Mouse (Mus musculus) limb, embryonic 11.5 days (tissue): Measurements from ENCODE around the gene Ccr8. TPM values are rescaled to one million over a fixed set of nuclear protein-coding genes. Genes with fewer than 3 reads are reported as not detected.

Experiments used
- ATAC-seq: fragments of 200-750 bp; cut with Nextera tagmentation; 2 replicates; pipeline ENCODE4 v1.8.0; 2017; ENCODE audit warnings: low read depth; ENCODE audit not compliant: insufficient number of reproducible peaks, low FRiP score, low TSS enrichment
- DNase-seq: peaks from one replicate; pipeline ENCODE4 v3.0.0-alpha.2; 2015; ENCODE audit warnings: low spot score
- H3K27ac ChIP-seq: fragments of 300-500 bp; sonication (generic); replicated peaks from 2 replicates; pipeline ENCODE4 v1.5.1; 2014; ENCODE audit warnings: low read depth, mild to moderate bottlenecking, low read length
- H3K27me3 ChIP-seq: fragments of 300-500 bp; sonication (generic); 2 replicates; pipeline ENCODE4 v1.6.1; 2014; ENCODE audit warnings: mild to moderate bottlenecking, low read length, mixed read lengths; ENCODE audit not compliant: control insufficient read depth, insufficient read depth
- H3K36me3 ChIP-seq: fragments of 300-500 bp; sonication (generic); 2 replicates; pipeline ENCODE4 v1.6.1; 2014; ENCODE audit warnings: mild to moderate bottlenecking, low read length, moderate library complexity, mixed read lengths; ENCODE audit not compliant: control insufficient read depth, insufficient read depth
- H3K4me1 ChIP-seq: fragments of 300-500 bp; sonication (generic); 2 replicates; pipeline ENCODE4 v1.6.1; 2014; ENCODE audit warnings: low read length, mixed read lengths; ENCODE audit not compliant: control insufficient read depth, insufficient read depth
- H3K4me2 ChIP-seq: fragments of 300-500 bp; sonication (generic); 2 replicates; pipeline ENCODE4 v1.6.1; 2014; ENCODE audit warnings: low read depth, mild to moderate bottlenecking, moderate library complexity; ENCODE audit not compliant: severe bottlenecking
- H3K4me3 ChIP-seq: fragments of 300-500 bp; sonication (generic); 2 replicates; pipeline ENCODE4 v1.5.1; 2014; ENCODE audit warnings: low read depth, low read length
- H3K9ac ChIP-seq: fragments of 300-500 bp; sonication (generic); 2 replicates; pipeline ENCODE4 v1.6.1; 2014; ENCODE audit warnings: mild to moderate bottlenecking, low read length
- H3K9me3 ChIP-seq: fragments of 300-500 bp; sonication (generic); 2 replicates; pipeline ENCODE4 v1.6.1; 2016; ENCODE audit warnings: low read length; ENCODE audit not compliant: control insufficient read depth
- WGBS: fragments of 180-500 bp; shearing (Covaris S2); extraction: QIAGEN DNeasy Blood & Tissue Kit; methylation state at CpG from one replicate; pipeline ENCODE4 v1.1.7; 2014; 5-methylcytosine and 5-hydroxymethylcytosine counted together
- polyA plus RNA-seq: library from polyadenylated mRNA; unstranded; fragments of >200 nt; fragmentation: Nextera tagmentation; extraction: Ambion mirVana; gene quantifications from 2 replicates; pipeline ENCODE4 v1.2.1, GENCODE M21; 2014

Ccr8 gene
- polyA plus RNA-seq, 1 experiment from 2014 or later, result not detected

GRCm38 (mm10) chr9:120114051-120114788, 22.3 kb downstream of the Ccr8 start:
- no peaks in the 10 kb centered on the region for H3K9me3 ChIP-seq
- no peak for ATAC-seq
- H3K4me2 ChIP-seq, result no peak overlapping the region
- H3K27me3 ChIP-seq, result no peaks in the 10 kb centered on the region
- 0 out of 2 replicates have a peak overlapping the region, but pooled peaks have one; percentile 14 for H3K27ac ChIP-seq
- H3K4me1 ChIP-seq, result no peaks in the 10 kb centered on the region
- H3K4me3 ChIP-seq, result no peak overlapping the region
- WGBS, result 92% methylated on average over 17 of the region's 17 CpGs
- DNase-seq, result no peak
- H3K9ac ChIP-seq, result no peak overlapping the region
- H3K36me3 ChIP-seq, result peaks cover 2% of the 10 kb centered on the region; the same call in 1 of the 2 replicates

DNA sequence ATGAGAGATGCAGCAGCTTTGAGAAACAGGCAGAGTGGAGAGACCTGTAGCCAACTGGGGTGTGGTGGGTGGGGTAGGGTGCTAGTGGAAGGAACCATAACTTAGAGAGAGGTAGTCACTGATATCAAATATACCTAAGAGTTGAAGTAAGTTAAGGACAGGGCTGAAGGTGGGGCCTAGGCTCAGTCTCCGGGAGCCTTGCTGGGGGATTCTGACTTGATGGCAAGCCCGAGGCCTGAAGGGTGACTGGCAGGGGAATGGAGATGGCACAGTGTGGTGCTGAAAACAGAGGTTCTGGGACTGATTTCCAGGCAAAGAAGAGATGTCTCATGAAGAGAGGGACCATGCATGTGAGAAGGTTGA, 22.9 kb downstream of the Ccr8 start:
- H3K4me3 ChIP-seq, result no peak overlapping the region
- no peak for ATAC-seq
- H3K9me3 ChIP-seq, result no peaks in the 10 kb centered on the region
- no peak overlapping the region for H3K9ac ChIP-seq
- H3K27me3 ChIP-seq, result no peaks in the 10 kb centered on the region
- no peaks in the 10 kb centered on the region for H3K4me1 ChIP-seq
- WGBS, result 96% methylated on average over 2 of the region's 2 CpGs
- no peak overlapping the region for H3K27ac ChIP-seq
- H3K4me2 ChIP-seq, result no peak overlapping the region
- peaks cover 3% of the 10 kb centered on the region; the same call in 1 of the 2 replicates for H3K36me3 ChIP-seq
- DNase-seq, result no peak

GRCm38 (mm10) chr9:120115580-120115979, 23.7 kb downstream of the Ccr8 start:
- 0 out of 2 replicates have a peak overlapping the region, but pooled peaks have one; percentile 1 for H3K9ac ChIP-seq

GRCm38 (mm10) chr9:120116184-120116624, 24.3 kb downstream of the Ccr8 start:
- Histone ChIP-seq H3K4me2 (no peak overlapping the region), H3K27ac (no peak overlapping the region), H3K27me3 (no peaks in the 10 kb centered on the region), H3K4me3 (no peak overlapping the region), H3K9ac (no peak overlapping the region), H3K36me3 (peaks cover 9% of the 10 kb centered on the region), H3K9me3 (no peaks in the 10 kb centered on the region), H3K4me1 (no peaks in the 10 kb centered on the region)
- 87% methylated on average over 8 of the region's 8 CpGs for WGBS
- ATAC-seq (no peak), DNase-seq (no peak)

More at GRCm38 (mm10) chr9:120115580-120115979, 23.7 kb downstream of the Ccr8 start:
- no peaks in the 10 kb centered on the region for H3K27me3 ChIP-seq
- no peaks in the 10 kb centered on the region for H3K9me3 ChIP-seq
- DNase-seq, result no peak
- WGBS, result 83% methylated on average over 5 of the region's 5 CpGs
- no peak overlapping the region for H3K4me3 ChIP-seq
- no peak overlapping the region for H3K4me2 ChIP-seq
- peaks cover 9% of the 10 kb centered on the region for H3K36me3 ChIP-seq
- no peak for ATAC-seq
- no peaks in the 10 kb centered on the region for H3K4me1 ChIP-seq
- no peak overlapping the region for H3K27ac ChIP-seq

GRCm38 (mm10) chr9:120118212-120118611, 26.3 kb downstream of the Ccr8 start:
- no peak for DNase-seq
- Histone ChIP-seq H3K9ac (no peak overlapping the region), H3K4me2 (no peak overlapping the region), H3K4me1 (no peaks in the 10 kb centered on the region), H3K36me3 (peaks cover 12% of the 10 kb centered on the region), H3K4me3 (no peak overlapping the region), H3K9me3 (no peaks in the 10 kb centered on the region), H3K27ac (no peak overlapping the region), H3K27me3 (no peaks in the 10 kb centered on the region)
- ATAC-seq, result no peak
- WGBS, result 86% methylated on average over 4 of the region's 4 CpGs

DNA sequence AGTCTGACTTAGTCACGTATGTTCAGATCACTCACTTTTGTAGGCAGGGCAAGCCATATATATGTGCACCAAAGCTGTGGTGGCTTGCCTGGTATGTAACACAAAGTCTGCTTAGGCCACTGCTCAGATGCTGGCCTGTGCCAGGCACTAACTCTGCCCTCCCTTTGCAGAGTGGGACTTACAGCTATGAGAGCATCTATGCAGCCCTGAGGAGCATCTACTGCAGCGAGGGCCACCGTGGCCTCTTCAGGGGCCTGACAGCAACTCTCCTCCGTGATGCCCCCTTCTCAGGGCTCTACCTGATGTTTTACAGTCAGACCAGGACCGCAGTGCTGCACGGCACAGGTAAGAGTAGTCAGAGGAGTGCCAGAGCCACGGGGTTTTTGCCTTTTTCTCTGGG, 28.6 kb downstream of the Ccr8 start:
- Histone ChIP-seq H3K4me1 (no peaks in the 10 kb centered on the region), H3K27ac (no peak overlapping the region), H3K36me3 (peaks cover 17% of the 10 kb centered on the region), H3K9me3 (no peaks in the 10 kb centered on the region), H3K9ac (no peak overlapping the region), H3K4me3 (no peak overlapping the region), H3K27me3 (no peaks in the 10 kb centered on the region), H3K4me2 (no peak overlapping the region)
- WGBS, result 89% methylated on average over 7 of the region's 7 CpGs
- DNase-seq (no peak), ATAC-seq (no peak)

GRCm38 (mm10) chr9:120126868-120127267, 35.0 kb downstream of the Ccr8 start:
- Histone ChIP-seq H3K4me3 (peak overlapping the region; percentile 99), H3K9ac (0 out of 2 replicates have a peak overlapping the region, but pooled peaks have one; percentile 40), H3K4me1 (peaks cover 12% of the 10 kb centered on the region), H3K36me3 (peaks cover 34% of the 10 kb centered on the region), H3K9me3 (no peaks in the 10 kb centered on the region), H3K4me2 (peak overlapping the region; percentile 39; the same call in 1 of the 2 replicates), H3K27me3 (no peaks in the 10 kb centered on the region), H3K27ac (peak overlapping the region; percentile 59; the same call in 1 of the 2 replicates)
- no peak for DNase-seq
- WGBS, result 65% methylated on average over 11 of the region's 11 CpGs
- ATAC-seq, result no peak; the same call in 1 of the 2 replicates

DNA sequence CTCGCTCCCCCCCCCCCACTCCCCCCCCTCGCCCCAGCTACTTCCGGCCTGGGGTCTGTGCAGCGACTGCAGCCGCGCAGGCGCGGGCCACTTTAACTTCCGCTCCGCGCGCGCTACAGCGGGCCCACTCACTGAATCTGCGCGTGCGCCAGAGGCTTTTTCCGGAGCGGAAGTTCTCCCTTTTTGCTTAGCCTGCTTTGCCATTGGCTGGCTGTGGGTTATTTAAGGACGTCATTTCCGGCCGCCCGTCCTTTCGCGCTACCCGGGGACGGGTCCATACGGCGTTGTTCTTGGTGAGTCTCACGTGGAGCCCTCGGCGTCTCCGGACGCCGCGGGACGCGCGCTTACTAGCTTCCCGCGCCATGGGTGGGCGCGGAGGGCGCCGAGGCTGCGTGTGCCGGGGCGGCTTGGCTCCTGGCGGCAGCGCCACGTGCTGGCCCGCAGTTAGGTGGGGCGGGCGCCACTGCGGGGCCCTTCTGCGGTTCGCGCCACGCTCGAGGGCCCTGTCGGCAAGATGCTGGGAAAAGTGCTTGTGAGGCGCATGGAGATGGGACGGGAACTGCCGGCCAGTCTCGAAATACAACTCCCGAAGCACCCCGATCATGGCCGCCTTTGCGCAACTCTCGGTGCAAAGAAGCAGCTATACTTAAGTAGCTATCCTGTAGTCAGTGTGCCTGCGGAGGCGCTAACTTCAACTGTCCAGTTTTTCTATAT, 35.8 kb downstream of the Ccr8 start, which contains the start of gene Rpsa:
Gene Rpsa (plus strand): TSS at position 152 of the 714 bp plus-strand sequence.
- under 1% methylated on average over 70 of the region's 72 CpGs for WGBS
- no peaks in the 10 kb centered on the region for H3K9me3 ChIP-seq
- peak within 1 kb of the TSS; percentile 92 for H3K27ac ChIP-seq
- H3K4me2 ChIP-seq, result peak within 1 kb of the TSS; percentile 86
- peak within 1 kb of the TSS; percentile 100 for H3K9ac ChIP-seq
- H3K27me3 ChIP-seq, result no peaks in the 10 kb centered on the region
- peak within 1 kb of the TSS; percentile 99 for H3K4me3 ChIP-seq
- DNase-seq, result peak; percentile 97
- peaks cover 12% of the 10 kb centered on the region for H3K4me1 ChIP-seq
- peaks cover 36% of the 10 kb centered on the region for H3K36me3 ChIP-seq
- ATAC-seq, result peak; percentile 94
